Mouse (Mus musculus): ENCODE results near the gene Gm11992. TPM values are rescaled to one million over a fixed set of nuclear protein-coding genes. Genes with fewer than 3 reads are reported as not detected.

Gene Gm11992
- polyA plus RNA-seq, 1 experiment: 0.43 TPM

GRCm38 (mm10) chr11:9117358-9118049 lies 69.1 kb downstream of the Gm11992 start:
- Histone ChIP-seq H3K27me3 (ENCODE audit: control insufficient read depth, insufficient read depth, low read length) (peaks cover 7% of the 10 kb centered on the region; the same call in 1 of the 2 replicates), H3K4me3 (ENCODE audit: control insufficient read depth, insufficient read depth, low read length) (no peak overlapping the region), H3K4me1 (replicated peaks; ENCODE audit: control insufficient read depth, insufficient read depth, low read length) (no peaks in the 10 kb centered on the region), H3K27ac (ENCODE audit: control insufficient read depth, insufficient read depth, low read length) (no peak overlapping the region), H3K36me3 (ENCODE audit: control insufficient read depth, insufficient read depth, low read length) (no peaks in the 10 kb centered on the region)
- no peak for TF ChIP-seq CTCF (IDR thresholded peaks at IDR 0.05; ENCODE audit: borderline replicate concordance, control insufficient read depth, extremely low read depth, insufficient read depth, low read length, poor library complexity)
- TF ChIP-seq POLR2A (IDR thresholded peaks at IDR 0.05; ENCODE audit: control insufficient read depth, extremely low read depth, insufficient read depth, low read length, poor library complexity): no peak
- DNase-seq: no peak
- WGBS: 24% methylated on average over 13 of the region's 13 CpGs

GRCm38 (mm10) chr11:9118050-9118420 lies 69.6 kb downstream of the Gm11992 start, which contains the start of gene Upp1:
Gene Upp1, plus strand, starts transcription at chr11:9118103.
- Histone ChIP-seq H3K36me3 (ENCODE audit: control insufficient read depth, insufficient read depth, low read length) (no peaks in the 10 kb centered on the region), H3K4me3 (ENCODE audit: control insufficient read depth, insufficient read depth, low read length) (no peak within 1 kb of the TSS), H3K4me1 (replicated peaks; ENCODE audit: control insufficient read depth, insufficient read depth, low read length) (no peaks in the 10 kb centered on the region), H3K27me3 (ENCODE audit: control insufficient read depth, insufficient read depth, low read length) (peaks cover 7% of the 10 kb centered on the region; the same call in 1 of the 2 replicates), H3K27ac (ENCODE audit: control insufficient read depth, insufficient read depth, low read length) (no peak within 1 kb of the TSS)
- DNase-seq: no peak
- TF ChIP-seq CTCF (IDR thresholded peaks at IDR 0.05; ENCODE audit: borderline replicate concordance, control insufficient read depth, extremely low read depth, insufficient read depth, low read length, poor library complexity) (no peak), POLR2A (IDR thresholded peaks at IDR 0.05; ENCODE audit: control insufficient read depth, extremely low read depth, insufficient read depth, low read length, poor library complexity) (no peak)
- WGBS: 2% methylated on average over 7 of the region's 7 CpGs

- TF ChIP-seq POLR2A (IDR thresholded peaks at IDR 0.05; ENCODE audit: control insufficient read depth, extremely low read depth, insufficient read depth, low read length, poor library complexity) (no peak), CTCF (IDR thresholded peaks at IDR 0.05; ENCODE audit: borderline replicate concordance, control insufficient read depth, extremely low read depth, insufficient read depth, low read length, poor library complexity) (no peak)
- Histone ChIP-seq H3K27ac (ENCODE audit: control insufficient read depth, insufficient read depth, low read length) (no peak overlapping the region), H3K4me3 (ENCODE audit: control insufficient read depth, insufficient read depth, low read length) (no peak overlapping the region), H3K36me3 (ENCODE audit: control insufficient read depth, insufficient read depth, low read length) (no peaks in the 10 kb centered on the region), H3K27me3 (ENCODE audit: control insufficient read depth, insufficient read depth, low read length) (peaks cover 7% of the 10 kb centered on the region; the same call in 1 of the 2 replicates), H3K4me1 (replicated peaks; ENCODE audit: control insufficient read depth, insufficient read depth, low read length) (no peaks in the 10 kb centered on the region)
- 4% methylated on average over 40 of the region's 40 CpGs for WGBS
- no peak for DNase-seq
Observed at GRCm38 (mm10) chr11:9118421-9119121, 70.2 kb downstream of the Gm11992 start.

Other genes starting within 250 kb of the Gm11992 start
- gene Pkd1l1, start 75.3 kb upstream of the Gm11992 start, polyA plus RNA-seq (2012; rRNA removed): 0.30 and 0.51 TPM in 2 replicates
- 13.9 and 14.2 TPM in 2 replicates for gene Hus1, start 37.4 kb upstream of the Gm11992 start, polyA plus RNA-seq (2012; rRNA removed)
- not detected in 2 replicates for gene Sun3, start 397 bp downstream of the Gm11992 start, polyA plus RNA-seq (2012; rRNA removed)
- gene Upp1, start 69.5 kb downstream of the Gm11992 start, polyA plus RNA-seq (2012; rRNA removed): 5.2 and 6.1 TPM in 2 replicates
- 0.14 and 0.15 TPM in 2 replicates for gene Abca13, start 143.3 kb downstream of the Gm11992 start, polyA plus RNA-seq (2012; rRNA removed)